Mouse (Mus musculus) MEL (cell line): ENCODE measurements around the gene Arid3c. TPM values are rescaled to one million over a fixed set of nuclear protein-coding genes. Genes with fewer than 3 reads are reported as not detected.

Source experiments
- DNase-seq: peaks from one replicate; pipeline ENCODE4 v3.0.0; 2011; ENCODE audit warnings: low read depth, low spot score
- H3K27ac ChIP-seq: 2 replicates; pipeline ENCODE4 v1.5.1; 2012; ENCODE audit warnings: low read depth, mild to moderate bottlenecking, control low read depth, low read length, moderate library complexity; ENCODE audit not compliant: control insufficient read depth
- H3K27me3 ChIP-seq, 2 experiments: fragments of 150-350 bp in 1 of 2; sonication (generic) in 1 of 2; 2 replicates each; pipeline ENCODE4 v1.6.1; 2012; ENCODE audit warnings: low read length in 2 of 2, mild to moderate bottlenecking in 2 of 2, improper control_type of control experiment in 1 of 2, moderate library complexity in 1 of 2; ENCODE audit not compliant: insufficient read depth in 2 of 2, control insufficient read depth in 1 of 2
- H3K36me3 ChIP-seq, 2 experiments: 2 replicates each; pipeline ENCODE4 v1.6.1; 2012 to 2014; ENCODE audit warnings: low read length in 2 of 2, improper control_type of control experiment in 1 of 2, inconsistent platforms in 1 of 2, mild to moderate bottlenecking in 1 of 2; ENCODE audit not compliant: insufficient read depth in 2 of 2, control insufficient read depth in 1 of 2
- H3K4me1 ChIP-seq, 2 experiments: fragments of 150-350 bp in 1 of 2; sonication (generic) in 1 of 2; 2 replicates each; pipeline ENCODE4 v1.6.1; 2012; ENCODE audit warnings: low read length in 2 of 2, improper control_type of control experiment in 1 of 2, mild to moderate bottlenecking in 1 of 2; ENCODE audit not compliant: insufficient read depth in 2 of 2, control insufficient read depth in 1 of 2
- H3K4me3 ChIP-seq, 2 experiments: fragments of 150-350 bp in 1 of 2; sonication (generic) in 1 of 2; 2 replicates each; pipeline ENCODE4 v1.5.1; 2012; ENCODE audit warnings: low read depth in 2 of 2, low read length in 2 of 2, mild to moderate bottlenecking in 2 of 2, moderate library complexity in 2 of 2, control low read depth in 1 of 2, improper control_type of control experiment in 1 of 2; ENCODE audit not compliant: control insufficient read depth in 1 of 2, insufficient read depth in 1 of 2
- H3K79me2 ChIP-seq: 2 replicates; pipeline ENCODE4 v1.6.1; 2012; ENCODE audit warnings: mild to moderate bottlenecking, low read length, moderate library complexity; ENCODE audit not compliant: control insufficient read depth, poor library complexity, insufficient read depth
- H3K9ac ChIP-seq: 2 replicates; pipeline ENCODE4 v1.6.1; 2012; ENCODE audit warnings: low read depth, mild to moderate bottlenecking, control low read depth, low read length, moderate library complexity; ENCODE audit not compliant: control insufficient read depth, poor library complexity, severe bottlenecking
- H3K9me3 ChIP-seq: fragments of 150-350 bp; sonication (generic); replicated peaks from 2 replicates; pipeline ENCODE4 v1.6.1; 2012; ENCODE audit warnings: mild to moderate bottlenecking, low read length, improper control_type of control experiment, moderate library complexity; ENCODE audit not compliant: insufficient read depth
- CHD1 ChIP-seq: IDR thresholded peaks from 2 replicates; pipeline ENCODE4 v1.6.1; 2012; ENCODE audit warnings: low read depth, mild to moderate bottlenecking, inconsistent platforms, low read length, improper control_type of control experiment
- E2F4 ChIP-seq: IDR thresholded peaks from 2 replicates; pipeline ENCODE4 v1.6.1; 2011; ENCODE audit warnings: low read depth, low read length, improper control_type of control experiment, borderline replicate concordance
- ELF1 ChIP-seq: IDR thresholded peaks from 2 replicates; pipeline ENCODE4 v1.6.1; 2014; ENCODE audit warnings: low read depth, mild to moderate bottlenecking, inconsistent platforms, low read length, improper control_type of control experiment, moderate library complexity
- EP300 ChIP-seq, 2 experiments: IDR thresholded peaks; 2 replicates each; pipeline ENCODE4 v1.6.1; 2011; ENCODE audit warnings: improper control_type of control experiment in 2 of 2, low read length in 2 of 2, low read depth in 1 of 2, mild to moderate bottlenecking in 1 of 2
- ETS1 ChIP-seq: IDR thresholded peaks from 2 replicates; pipeline ENCODE4 v1.6.1; 2012; ENCODE audit warnings: low read depth, mild to moderate bottlenecking, inconsistent platforms, low read length, improper control_type of control experiment, moderate library complexity
- HCFC1 ChIP-seq: IDR thresholded peaks from 2 replicates; pipeline ENCODE4 v1.6.1; 2012; ENCODE audit warnings: low read depth, mild to moderate bottlenecking, inconsistent platforms, low read length, improper control_type of control experiment, moderate library complexity
- JUND ChIP-seq: IDR thresholded peaks from 2 replicates; pipeline ENCODE4 v1.6.1; 2011; ENCODE audit warnings: low read depth, mild to moderate bottlenecking, improper control_type of control experiment, low read length
- KAT2A ChIP-seq: conservative IDR thresholded peaks from 2 replicates; pipeline ENCODE4 v1.6.1; 2012; ENCODE audit warnings: low read depth, low read length, improper control_type of control experiment, inconsistent platforms
- MAZ ChIP-seq: IDR thresholded peaks from 2 replicates; pipeline ENCODE4 v1.6.1; 2012; ENCODE audit warnings: low read depth, mild to moderate bottlenecking, inconsistent platforms, low read length, improper control_type of control experiment
- MXI1 ChIP-seq: IDR thresholded peaks from 2 replicates; pipeline ENCODE4 v1.6.1; 2011; ENCODE audit warnings: mild to moderate bottlenecking, low read depth, low read length, improper control_type of control experiment
- MYC ChIP-seq: IDR thresholded peaks from 2 replicates; pipeline ENCODE4 v1.6.1; 2011; ENCODE audit warnings: low read depth, mild to moderate bottlenecking, low read length, improper control_type of control experiment, moderate library complexity
- NELFE ChIP-seq: IDR thresholded peaks from 2 replicates; pipeline ENCODE4 v1.6.1; 2011; ENCODE audit warnings: low read depth, low read length, improper control_type of control experiment
- POLR2A ChIP-seq, 2 experiments: IDR thresholded peaks; 2 replicates each; pipeline ENCODE4 v1.6.1; 2011 to 2012; ENCODE audit warnings: low read length in 2 of 2, mild to moderate bottlenecking in 2 of 2, control low read depth in 1 of 2, improper control_type of control experiment in 1 of 2, low read depth in 1 of 2, moderate library complexity in 1 of 2; ENCODE audit not compliant: control insufficient read depth in 1 of 2, insufficient read depth in 1 of 2, poor library complexity in 1 of 2
- POLR2AphosphoS2 ChIP-seq: IDR thresholded peaks from 2 replicates; pipeline ENCODE4 v1.6.1; 2011; ENCODE audit warnings: low read length, improper control_type of control experiment
- POLR2AphosphoS5 ChIP-seq: IDR thresholded peaks from 2 replicates; pipeline ENCODE4 v1.6.1; 2012; ENCODE audit warnings: low read depth, borderline replicate concordance, mild to moderate bottlenecking, inconsistent platforms, low read length, moderate library complexity, mixed read lengths
- SIN3A ChIP-seq: IDR thresholded peaks from 2 replicates; pipeline ENCODE4 v1.6.1; 2012; ENCODE audit warnings: low read length, improper control_type of control experiment, inconsistent platforms
- SMC3 ChIP-seq: IDR thresholded peaks from 2 replicates; pipeline ENCODE4 v1.6.1; 2011; ENCODE audit warnings: low read depth, low read length, improper control_type of control experiment
- TBP ChIP-seq: IDR thresholded peaks from 2 replicates; pipeline ENCODE4 v1.8.0; 2011; ENCODE audit warnings: low read depth, low read length, improper control_type of control experiment
- TCF12 ChIP-seq: IDR thresholded peaks from 2 replicates; pipeline ENCODE4 v1.6.1; 2014; ENCODE audit warnings: low read depth, mild to moderate bottlenecking, inconsistent platforms, low read length, improper control_type of control experiment, moderate library complexity
- UBTF ChIP-seq: IDR thresholded peaks from 2 replicates; pipeline ENCODE4 v1.6.1; 2012; ENCODE audit warnings: low read depth, mild to moderate bottlenecking, inconsistent platforms, low read length, improper control_type of control experiment, moderate library complexity, borderline replicate concordance; ENCODE audit not compliant: insufficient read depth
- USF1 ChIP-seq: IDR thresholded peaks from 2 replicates; pipeline ENCODE4 v1.6.1; 2014; ENCODE audit warnings: low read depth, mild to moderate bottlenecking, inconsistent platforms, low read length, improper control_type of control experiment, moderate library complexity
- ZC3H11A ChIP-seq: IDR thresholded peaks from 2 replicates; pipeline ENCODE4 v1.6.1; 2012; ENCODE audit warnings: low read depth, mild to moderate bottlenecking, inconsistent platforms, low read length, improper control_type of control experiment
- ZMIZ1 ChIP-seq: IDR thresholded peaks from 2 replicates; pipeline ENCODE4 v1.6.1; 2012; ENCODE audit warnings: low read depth, mild to moderate bottlenecking, inconsistent platforms, low read length, improper control_type of control experiment, moderate library complexity
- polyA plus RNA-seq, 2 experiments: library from polyadenylated mRNA; stranded (reverse) in 1 of 2; unstranded in 1 of 2; fragments of >175 nt in 1 of 2; fragments of >200 nt in 1 of 2; gene quantifications; 2 replicates each; pipeline versions ENCODE4 v1.2.1 to v1.2.4; 2012; ENCODE audit warnings: low replicate concordance in 2 of 2, low read depth in 1 of 2; ENCODE audit not compliant: insufficient read length in 2 of 2, insufficient read depth in 1 of 2, missing spikeins in 1 of 2
- total RNA-seq: library from RNA; depleted of rRNA; stranded (reverse); fragments of 300-350 nt; gene quantifications from 2 replicates; pipeline ENCODE4 v1.2.3, GENCODE M21; 2012

Gene Arid3c
- total and polyA plus RNA-seq, 3 experiments = 0.13 TPM; not detected in 2

DNA sequence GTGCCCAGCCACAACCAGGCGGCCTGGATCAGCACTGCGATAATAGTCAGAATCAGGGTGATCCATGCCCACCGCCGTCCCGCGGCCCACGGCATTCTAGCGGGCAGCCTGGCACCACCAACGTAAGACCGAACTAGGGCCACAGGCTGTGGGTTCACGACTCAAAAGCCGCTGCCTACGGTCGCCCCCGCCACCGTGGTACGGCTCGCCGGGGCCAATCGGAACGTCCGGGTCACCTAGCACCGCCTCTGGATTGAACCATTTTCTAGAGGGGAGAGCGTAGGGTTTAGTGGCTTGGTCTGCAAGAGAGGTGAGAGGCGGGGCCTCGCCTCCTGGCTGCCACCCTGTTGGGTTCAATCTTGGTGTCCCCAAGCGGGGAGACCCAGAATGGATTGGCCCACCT, 10.2 kb upstream of the Arid3c start:
- H3K4me1 ChIP-seq = peaks cover 2 to 29% of the 10 kb centered on the region in 2 experiments
- H3K79me2 ChIP-seq = peaks cover 15% of the 10 kb centered on the region
- peaks cover 0 to 27% of the 10 kb centered on the region in 2 experiments; a peak in 2 of 4 replicates for H3K36me3 ChIP-seq
- H3K27ac ChIP-seq = peak overlapping the region; percentile 51
- no peaks in the 10 kb centered on the region for H3K27me3 ChIP-seq
- H3K4me3 ChIP-seq = peak overlapping the region; percentile 67 to 68
- DNase-seq = peak; percentile 98
- H3K9ac ChIP-seq = peak overlapping the region; percentile 75
- TF ChIP-seq MYC = no peak; the same call in 1 of the 2 replicates
- TF ChIP-seq ETS1 = no peak
- peak; percentile 91 for TF ChIP-seq POLR2AphosphoS2
- peak; percentile 84 to 95; a peak in 3 of 4 replicates for TF ChIP-seq POLR2A (IDR thresholded peaks at IDR 0.05; ENCODE audit: control insufficient read depth in 1 of 2, insufficient read depth in 1 of 2, low read depth in 1 of 2, low read length in 2 of 2, poor library complexity in 1 of 2)
- peak; percentile 82 for TF ChIP-seq HCFC1
- no peak for TF ChIP-seq JUND
- peak; percentile 84 for TF ChIP-seq TBP
- TF ChIP-seq KAT2A = no peak; the same call in 1 of the 2 replicates
- peak; percentile 97 for TF ChIP-seq NELFE
- TF ChIP-seq SIN3A = peak; percentile 73
- no peak for TF ChIP-seq SMC3
- TF ChIP-seq ZC3H11A = no peak
- peak; percentile 71; the same call in 1 of the 2 replicates for TF ChIP-seq ZMIZ1
- peak in 1 of 2 experiments; percentile 37; a peak in 2 of 4 replicates for TF ChIP-seq EP300 (IDR thresholded peaks at IDR 0.05; ENCODE audit: low read depth in 1 of 2, low read length in 2 of 2)
- TF ChIP-seq TCF12 = peak; percentile 70
- no peak; the same call in 1 of the 2 replicates for TF ChIP-seq ELF1
- TF ChIP-seq USF1 = no peak
- no peak for TF ChIP-seq POLR2AphosphoS5
- TF ChIP-seq MAZ = peak; percentile 48; the same call in 1 of the 2 replicates
- no peak for TF ChIP-seq E2F4
- TF ChIP-seq CHD1 = peak; percentile 99
- TF ChIP-seq UBTF = no peak
- peak; percentile 41; the same call in 1 of the 2 replicates for TF ChIP-seq MXI1
- H3K9me3 ChIP-seq = no peaks in the 10 kb centered on the region
